Mouse (Mus musculus): ENCODE measurements around the gene Lamtor4.

The Lamtor4 gene

DNA sequence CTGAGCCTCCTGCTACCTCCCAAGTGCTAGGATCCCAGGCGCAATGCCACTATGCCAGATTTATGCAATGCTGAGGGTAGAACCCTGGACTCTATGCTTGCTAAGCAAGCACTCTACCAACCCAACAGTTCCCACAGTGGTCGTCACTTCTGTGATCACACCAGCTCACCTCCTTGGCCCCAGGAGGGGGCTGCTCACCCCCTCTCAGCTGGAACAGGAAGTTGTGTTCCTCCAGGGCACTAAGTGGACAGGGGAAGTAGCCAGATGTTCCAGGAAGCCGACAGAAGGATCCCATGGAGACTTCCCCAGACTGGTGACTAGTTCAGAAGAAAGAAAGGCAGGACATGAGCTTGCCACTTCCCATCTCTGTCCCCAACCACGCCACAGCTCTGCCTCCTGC, 6.7 kb downstream of the Lamtor4 start:
- no peak for DNase-seq

DNA sequence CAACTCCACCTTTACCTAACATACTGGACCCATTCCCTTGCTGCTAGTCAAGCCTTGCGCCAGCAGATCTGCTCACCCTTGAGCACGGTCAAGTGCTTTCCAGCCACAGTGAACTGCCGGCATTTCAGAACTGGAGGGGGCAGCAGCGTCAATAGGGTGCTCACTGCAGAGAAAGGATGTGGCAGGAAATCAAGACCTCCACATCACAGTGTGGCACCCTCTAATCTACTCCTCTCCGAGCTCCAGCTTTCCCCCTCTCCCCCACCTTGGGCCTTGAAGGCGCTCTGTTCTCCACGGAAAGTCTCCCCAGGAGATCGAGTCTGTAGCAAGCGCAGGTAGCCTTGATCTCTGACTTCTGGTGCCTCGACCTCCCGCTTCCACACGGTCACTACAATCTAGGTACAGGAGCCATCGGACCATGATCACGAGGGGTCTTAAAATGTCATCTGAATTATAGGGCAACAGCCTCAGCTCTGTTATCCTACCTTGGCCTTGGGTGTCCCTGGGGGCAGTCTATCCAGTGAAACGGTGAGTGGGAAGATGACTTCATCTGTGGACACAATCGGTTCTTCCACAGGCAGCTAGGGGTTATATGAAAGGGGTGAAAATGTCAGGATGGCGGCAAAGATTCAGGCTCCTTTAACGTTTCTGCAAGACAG, 7.4 kb downstream of the Lamtor4 start:
- DNase-seq = no peak

DNA sequence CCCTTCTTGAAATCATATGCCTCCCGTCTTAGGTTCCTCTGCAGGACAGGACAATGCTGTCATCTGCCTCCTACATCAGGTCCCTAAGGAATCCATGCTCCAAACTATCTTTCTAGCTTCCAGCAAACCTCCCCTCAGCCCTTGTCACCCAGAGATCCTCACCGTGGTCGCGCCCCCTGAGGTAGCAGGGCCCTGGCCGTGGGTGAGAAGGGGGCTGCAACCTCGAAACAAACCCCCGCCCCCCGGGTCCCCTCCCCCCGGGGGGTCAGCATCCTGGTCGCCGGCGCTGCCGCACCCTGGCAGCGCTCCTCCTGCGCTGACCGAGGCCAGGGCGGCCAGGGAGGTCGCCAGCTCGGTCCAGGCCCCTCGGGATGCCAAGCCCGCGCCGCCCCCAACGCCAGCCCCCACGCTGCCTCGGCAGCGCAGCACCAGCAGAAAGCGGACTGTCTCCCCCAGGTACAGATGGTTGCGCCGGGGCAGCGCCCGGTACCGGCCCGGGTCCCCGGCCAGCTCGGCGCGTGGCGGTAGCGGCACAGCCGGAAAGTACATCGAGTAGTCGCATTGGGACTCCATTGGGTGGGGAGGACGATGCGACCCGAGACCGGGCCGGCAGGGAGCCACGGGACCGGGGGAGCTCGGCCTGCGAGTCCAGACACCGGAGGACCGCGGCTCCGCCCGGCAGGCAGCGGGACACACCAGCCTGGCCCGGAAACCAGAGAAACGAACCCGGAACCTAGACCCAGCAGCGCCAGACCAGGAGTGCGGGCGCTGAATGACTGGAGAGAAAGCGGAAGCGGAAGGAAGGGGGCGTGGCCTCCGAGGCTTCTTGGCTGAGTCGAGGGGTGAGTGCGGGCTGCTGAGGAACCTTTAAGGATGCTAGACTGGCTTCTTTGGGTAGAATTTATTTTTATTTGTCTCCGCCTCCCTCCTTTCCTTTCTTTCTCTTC, 8.3 kb downstream of the Lamtor4 start, which contains the start of gene BC037034:
BC037034 (minus strand) TSS at position 774 of the 947 bp plus-strand sequence.
- DNase-seq = peak; percentile 88

DNA sequence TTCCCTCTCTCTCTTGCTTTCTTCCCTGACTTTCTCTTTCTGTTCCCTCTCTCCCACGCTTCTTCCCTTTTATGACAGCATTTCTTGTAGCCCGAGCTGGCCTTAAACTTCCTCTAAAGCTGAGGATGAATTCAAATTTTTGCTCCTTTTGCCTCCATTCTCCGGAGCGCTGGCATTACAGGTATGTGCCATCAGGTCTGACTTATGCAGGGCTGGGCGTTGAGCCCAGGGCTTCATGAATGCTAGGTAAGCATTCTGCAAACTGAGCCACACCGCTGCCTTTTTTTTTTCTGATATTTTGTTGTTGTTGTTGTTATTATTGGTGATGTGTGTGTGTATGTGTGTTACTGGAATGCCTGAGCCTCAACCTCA, 8.9 kb downstream of the Lamtor4 start:
- no peak for DNase-seq

DNA sequence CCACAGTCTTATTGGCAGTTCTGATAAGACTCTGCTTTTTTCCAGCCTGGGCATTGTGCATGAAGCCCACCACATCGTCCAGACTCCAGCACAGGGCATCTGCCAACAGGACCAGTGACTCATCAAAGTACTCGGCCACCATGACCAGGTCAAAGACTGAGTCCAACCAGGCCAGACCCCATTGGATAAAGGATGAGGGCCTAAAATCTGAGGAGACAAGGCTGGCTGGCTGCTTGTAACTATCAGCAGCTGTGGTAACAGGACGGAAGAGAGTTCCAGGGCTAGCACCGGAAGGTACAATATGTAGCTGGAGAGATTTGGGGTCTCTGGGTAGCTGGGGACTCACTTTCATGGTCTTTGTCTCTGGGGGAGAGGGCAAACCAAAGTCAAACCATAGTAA, 10.4 kb downstream of the Lamtor4 start:
- no peak for DNase-seq

DNA sequence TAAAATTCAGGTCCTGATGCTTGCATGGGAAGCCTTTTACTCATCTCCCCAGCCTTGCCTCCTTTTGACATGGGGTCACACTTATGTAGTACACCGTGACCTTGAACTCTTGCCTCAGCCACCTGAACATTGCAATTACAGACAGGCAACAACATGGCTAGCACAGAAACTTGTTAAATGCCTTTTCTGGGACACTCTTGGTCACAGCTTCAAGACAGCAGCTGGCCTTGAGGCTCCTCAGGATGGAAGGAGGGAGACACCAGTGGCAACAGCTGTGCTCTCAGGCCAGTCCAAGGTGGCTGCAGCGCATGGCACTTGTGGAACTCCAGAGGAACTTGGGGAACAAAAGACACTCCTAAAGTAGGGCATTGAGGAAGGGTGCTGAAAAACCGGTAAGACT, 11.8 kb downstream of the Lamtor4 start:
- DNase-seq = no peak

DNA sequence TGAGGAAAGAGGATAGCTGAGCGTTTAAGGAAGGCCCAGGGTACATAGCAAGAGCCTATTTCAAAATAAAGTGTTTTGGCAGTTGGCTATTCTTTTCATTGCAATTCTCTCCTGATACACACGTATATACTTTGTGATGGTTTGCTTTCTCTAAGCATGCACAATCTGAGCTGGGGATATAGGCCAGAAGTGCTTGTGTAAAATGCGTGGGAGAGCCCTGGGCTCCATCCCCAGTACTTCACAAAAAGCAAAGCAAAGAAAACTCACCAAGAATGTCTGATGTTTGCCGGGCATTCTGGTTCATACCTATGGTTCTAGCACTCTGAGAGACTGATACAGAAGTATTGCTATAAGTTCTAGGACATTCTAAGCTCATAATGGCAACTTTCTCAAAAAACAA, 13.7 kb downstream of the Lamtor4 start:
- no peak for DNase-seq

DNA sequence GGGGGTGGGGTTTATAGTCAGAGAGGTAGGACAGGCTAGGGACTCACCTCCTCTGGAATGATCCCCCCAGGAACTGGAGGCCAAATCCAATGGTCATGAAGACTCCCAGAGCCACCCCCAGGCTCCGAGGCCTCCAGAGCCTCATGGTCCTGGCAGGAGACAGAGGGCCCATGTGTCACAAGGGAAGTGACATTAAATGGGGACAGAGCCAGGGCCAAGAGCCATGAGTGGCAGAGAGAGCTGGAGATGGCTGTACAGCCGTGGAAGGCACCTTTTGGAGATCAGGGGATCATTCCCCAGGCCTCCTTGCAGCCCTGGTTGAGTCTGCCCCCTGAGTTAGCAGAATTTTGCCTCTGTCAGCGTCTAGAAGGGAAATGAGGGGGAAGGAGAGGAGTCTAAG, 15.9 kb downstream of the Lamtor4 start:
- DNase-seq = no peak

DNA sequence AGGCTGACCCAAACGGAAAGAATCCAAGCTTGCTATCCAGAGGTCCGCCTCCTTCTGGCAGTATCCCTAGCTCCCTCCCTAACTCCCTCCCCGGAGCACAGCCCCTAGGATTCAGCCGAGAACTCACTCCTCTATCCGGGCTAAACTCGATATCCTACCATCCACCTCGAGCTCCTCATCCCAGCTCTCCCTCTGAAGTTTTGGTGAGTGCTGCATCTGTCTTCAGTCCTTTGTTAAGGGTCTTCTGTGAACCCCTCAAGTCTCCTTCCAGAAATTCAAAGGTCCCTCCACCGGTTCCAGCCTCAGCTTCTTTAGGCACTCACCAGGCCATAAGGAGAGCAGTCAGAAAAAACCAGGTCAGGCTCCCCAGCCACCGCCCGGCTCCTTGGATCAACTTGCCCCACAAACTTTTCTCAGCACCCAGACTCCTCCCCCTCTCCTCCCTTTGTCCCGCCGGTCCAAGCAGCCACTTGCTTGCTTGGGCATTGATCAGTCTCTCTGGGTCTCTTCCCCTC, 17.2 kb downstream of the Lamtor4 start, which contains the start of gene Gal3st4:
Gal3st4 (minus strand) TSS at position 432 of the 515 bp plus-strand sequence.
- DNase-seq = no peak

DNA sequence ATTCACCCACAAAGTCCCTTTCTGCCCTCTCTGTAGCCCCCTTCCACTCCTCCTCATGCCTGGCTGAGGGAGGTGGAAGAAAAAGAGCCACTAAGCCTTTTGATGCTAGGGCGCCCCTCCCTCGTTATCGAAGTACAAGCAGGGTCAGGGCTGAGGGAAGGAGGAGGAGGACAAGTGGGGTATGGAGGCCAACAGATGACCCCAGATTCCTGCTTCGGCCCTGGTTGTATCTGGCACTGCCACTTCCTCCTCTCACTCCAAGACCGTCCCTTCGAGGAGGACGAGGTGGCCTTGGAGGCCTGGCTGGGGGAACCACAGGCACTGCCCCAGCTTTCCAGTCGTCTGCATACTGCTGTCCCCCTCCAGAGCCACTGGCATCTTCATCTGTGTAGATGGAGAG, 18.9 kb downstream of the Lamtor4 start:
- no peak for DNase-seq

DNA sequence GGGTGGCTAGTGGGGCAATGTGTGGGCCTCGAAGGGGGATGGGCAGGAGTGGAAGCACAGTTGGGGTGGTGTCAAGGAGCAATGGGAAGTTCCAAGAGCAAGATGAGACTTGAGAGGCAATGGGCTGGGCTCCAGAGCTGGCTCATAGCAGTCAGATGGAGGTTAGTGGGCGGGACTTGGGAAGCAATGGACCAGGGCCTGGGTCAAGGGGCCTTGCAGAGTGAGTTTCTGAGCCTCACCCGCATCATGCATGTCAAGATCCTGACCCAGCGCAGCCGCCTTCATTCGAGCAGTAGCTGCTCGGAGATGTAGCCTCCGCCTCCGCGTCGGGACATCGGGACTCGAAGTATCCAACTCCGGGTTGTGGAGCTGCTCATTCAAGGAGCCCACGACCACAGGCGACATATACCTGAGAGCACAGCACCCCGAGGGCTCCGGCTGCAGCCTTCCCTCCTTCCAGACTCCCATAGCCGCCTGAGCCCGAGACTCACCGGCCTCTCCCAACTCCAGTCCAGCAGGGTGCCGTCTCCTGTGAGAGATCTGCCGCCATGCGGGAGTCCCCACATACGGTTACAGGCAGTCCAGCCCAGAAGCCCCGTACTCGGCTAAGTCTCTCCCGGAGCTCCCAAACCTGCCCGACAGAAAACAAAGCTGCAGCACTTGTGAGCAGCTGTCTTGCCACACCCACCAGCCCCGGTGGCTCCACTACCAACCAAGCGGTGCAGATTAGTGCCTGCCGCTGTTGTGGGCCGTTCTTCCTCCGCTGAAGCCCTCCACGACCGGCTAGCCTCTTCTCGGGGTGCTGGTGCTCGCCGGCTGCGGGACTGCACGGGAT, 20.2 kb downstream of the Lamtor4 start:
- no peak for DNase-seq

DNA sequence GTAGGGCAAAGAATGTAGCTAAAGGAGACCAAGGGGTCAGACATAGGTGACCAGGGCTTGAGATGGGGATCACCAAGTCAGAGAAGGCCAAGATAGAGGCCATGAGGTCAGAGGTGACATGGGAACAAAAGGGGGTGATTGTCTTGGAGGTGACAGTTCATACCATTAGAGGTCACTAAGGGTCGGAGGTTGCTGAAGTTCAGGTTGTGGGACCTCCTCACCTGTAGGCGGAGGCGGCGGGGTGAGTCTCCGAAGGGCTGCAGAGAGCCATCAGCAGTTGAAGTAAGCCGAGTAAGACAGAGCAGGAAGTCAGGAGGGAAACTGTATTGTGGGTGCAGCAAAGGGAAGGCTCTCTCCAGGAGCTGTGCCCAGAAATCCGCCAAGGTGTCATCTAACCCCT, 22.7 kb downstream of the Lamtor4 start:
- no peak for DNase-seq

DNA sequence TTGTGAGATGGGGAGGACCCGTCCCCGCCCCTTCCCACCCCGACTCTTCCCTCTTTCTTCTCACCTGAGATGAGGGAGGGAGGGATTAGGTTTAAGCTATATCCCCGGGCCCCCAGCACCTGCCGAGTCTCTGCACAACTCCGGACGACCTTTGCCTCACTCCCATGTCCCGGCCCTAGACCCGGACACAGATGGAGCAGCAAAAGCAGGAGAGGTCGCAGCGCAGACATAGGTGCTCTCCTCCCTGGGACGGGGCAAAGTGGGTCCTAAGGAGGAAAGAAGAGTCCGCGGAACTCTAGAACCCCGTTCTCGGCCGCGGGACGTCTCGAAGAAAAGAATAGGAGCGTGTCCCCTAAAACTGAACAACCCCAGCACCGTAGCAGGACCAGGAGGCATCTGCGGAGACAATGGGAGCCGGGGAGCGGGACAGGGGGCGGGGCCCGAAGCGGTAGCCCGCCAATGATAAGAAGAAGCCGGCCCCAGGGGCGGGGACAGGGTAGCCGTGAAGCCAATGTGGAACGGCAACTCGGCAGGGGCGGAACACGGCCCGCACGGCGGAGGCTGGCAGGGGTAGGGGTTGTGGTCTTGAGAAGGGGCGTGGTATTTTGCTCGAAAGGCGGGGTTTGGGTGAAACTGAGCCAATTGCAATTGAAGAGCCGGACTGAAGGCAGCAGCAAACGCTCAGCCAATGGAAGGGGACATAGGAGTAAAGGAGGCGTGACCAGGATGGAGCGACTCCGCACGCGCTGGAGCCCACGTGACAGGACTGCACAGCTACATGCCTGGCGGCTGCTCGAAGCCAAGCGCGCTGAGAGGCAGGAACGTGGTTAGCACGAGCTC, 24.5 kb downstream of the Lamtor4 start, which contains the start of the genes Gm43720, Gpc2 and Stag3:
Gm43720 (minus strand) TSS at position 374 of the 840 bp plus-strand sequence.
Gpc2 (minus strand) TSS at position 421 of the 840 bp plus-strand sequence.
Stag3 (plus strand) TSS at position 656 of the 840 bp plus-strand sequence.
- peak; percentile 32 for DNase-seq

DNA sequence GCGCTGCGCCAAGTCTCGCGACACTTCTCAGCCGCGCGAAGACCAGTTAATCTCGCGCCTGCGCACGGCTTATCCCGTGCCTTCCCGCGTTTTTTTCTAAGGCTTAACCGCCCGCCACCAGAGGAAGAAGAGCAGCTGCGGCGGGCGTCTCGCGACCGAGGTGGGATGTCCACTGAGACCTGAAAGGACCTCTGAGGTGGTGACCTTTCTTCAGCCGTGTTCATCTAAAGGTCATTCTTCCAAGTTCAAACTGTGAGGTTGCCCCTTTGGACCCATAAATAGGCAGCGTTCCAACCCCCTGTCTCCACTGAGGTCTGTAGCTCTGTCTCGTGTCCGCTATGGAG, 25.1 kb downstream of the Lamtor4 start:
- DNase-seq = no peak

DNA sequence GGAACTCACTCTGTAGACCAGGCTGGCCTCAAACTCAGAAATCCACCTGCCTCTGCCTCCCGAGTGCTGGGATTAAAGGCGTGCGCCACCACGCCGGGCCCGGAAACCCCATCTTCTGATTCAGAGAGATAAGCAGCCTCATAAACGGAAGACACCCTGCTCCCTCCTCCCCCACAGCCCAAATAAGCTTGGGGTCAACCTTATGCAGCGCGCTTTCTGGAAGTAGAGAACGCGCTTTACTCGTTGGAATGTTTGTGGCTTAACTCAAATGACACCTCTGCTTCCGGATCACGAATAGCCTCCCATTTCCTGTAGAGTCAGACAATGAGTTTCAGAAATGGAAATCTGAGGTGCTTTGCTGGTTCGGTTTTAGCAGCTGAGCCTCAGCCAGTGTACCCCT, 25.5 kb downstream of the Lamtor4 start:
- DNase-seq = no peak

DNA sequence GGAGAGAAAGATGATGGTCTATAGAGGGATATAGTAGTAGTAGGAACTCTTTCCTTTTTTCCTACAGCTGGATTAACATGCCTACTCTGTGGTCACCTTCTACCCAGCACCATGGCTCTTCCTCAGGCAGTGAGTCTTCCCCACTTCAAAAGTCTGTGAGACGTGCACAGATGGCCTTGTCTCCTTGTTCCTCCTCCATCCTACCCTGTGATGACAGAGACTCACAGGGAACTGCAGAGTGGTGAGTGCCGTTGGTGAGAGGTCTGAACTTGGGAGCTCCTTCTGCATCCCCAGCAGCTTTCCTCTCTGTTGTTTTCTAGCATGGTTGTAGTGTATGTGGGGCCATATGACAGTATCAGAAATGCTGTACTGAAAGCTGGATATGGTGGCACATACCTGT, 26.5 kb downstream of the Lamtor4 start:
- DNase-seq = no peak

DNA sequence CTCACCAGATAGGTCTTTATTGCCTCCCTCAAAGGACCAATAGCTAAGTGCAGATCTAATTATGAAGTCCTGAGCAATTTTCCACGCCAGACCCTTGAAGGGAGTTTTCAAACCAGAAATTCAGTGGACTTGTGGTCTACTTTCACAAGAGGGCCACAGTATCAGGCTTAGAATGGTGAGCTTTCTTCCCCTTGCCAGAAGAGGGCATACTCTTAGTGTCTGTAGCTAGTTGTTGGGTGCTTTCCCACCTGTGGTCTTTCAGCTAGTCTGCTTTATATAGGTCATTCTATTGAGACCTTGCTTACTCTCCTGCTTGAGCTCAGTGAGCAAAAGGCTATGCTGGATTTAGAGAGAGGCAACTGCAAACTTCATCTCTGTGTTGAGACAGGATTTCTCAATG, 28.3 kb downstream of the Lamtor4 start:
- no peak for DNase-seq

DNA sequence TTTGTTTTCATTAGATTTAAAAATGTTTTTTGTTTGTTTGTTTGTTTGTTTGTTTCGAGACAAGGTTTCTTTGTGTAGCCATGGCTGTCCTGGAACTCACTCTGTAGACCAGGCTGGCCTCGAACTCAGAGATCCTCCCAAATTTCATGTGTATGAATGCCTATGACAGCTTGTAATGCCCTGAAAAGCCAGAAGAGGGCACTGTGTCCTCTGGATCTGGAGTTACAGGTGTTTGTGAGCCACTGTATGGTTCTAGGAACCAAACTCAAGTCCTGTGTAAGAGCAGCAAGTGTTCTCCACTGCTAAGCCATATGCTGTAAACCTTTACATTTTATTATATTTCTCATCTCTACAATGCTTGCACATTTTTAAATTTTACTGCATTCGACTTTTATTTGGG, 32.6 kb downstream of the Lamtor4 start:
- DNase-seq = no peak

DNA sequence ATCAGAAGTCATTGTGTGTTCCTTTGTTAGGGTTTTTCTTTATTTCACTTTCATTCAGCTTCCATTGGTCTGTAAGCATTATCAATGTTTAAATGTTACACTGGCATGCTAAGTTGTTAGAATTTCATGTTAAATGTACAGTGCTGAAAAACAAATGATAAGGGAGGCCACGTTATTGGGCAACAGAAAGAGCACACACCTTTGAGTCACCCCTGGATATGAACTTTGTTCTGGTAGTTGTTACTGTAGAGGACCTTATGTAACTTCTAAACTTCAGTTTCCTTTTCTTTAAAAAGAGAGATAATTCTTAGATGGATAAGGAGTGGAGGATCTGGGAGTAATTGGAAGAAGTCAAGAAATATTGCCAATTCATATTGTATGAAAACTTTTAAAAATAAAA, 36.4 kb downstream of the Lamtor4 start:
- no peak for DNase-seq

DNA sequence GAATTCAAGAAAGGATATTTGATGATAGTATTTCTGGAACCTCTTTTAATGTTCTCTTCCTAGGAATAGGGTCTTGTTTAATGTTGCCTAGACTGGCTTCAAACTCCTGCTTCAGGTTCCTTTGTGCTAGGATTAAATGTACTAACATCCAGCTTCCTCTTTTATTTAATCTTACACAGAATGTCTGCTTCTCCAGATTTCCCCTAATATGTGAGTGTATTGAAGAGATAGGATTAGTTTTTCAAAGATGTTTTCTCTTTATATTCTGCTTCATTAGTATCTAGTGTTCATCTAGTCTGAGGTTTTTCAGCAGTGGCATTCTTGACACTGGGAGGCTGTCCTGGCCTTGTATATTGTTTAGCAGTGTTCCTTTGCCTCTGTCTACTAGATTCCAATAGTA, 38.9 kb downstream of the Lamtor4 start:
- DNase-seq = no peak

DNA sequence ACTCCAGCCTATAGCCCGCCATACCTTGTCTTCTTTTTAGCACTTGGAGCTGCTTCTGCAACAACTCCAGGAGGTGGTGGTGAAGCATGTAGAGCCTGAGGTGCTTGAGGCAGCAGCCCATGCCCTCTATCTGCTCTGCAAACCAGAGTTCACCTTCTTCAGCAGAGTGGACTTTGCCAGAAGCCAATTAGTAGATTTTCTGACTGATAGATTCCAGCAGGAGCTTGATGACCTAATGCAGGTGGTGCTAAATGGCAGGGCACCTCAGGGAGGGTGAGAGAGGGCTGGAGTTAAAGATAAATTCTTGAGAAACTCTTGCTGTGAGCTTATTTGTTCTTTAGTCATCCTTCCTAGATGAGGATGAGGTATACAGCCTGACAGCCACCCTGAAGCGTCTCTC, 44.3 kb downstream of the Lamtor4 start:
- no peak for DNase-seq

Data from cerebellum, adult 11 months (tissue).